Mouse (Mus musculus) right cerebral cortex, postnatal 4 days (tissue): ENCODE results near the gene Pcolce.
"Not testable (repeated sequence)": the region's sequence is repeated elsewhere in the genome, so short reads cannot be mapped to it uniquely, and the experiment has no call there.

ENCODE experiments used
- DNase-seq: peaks from one replicate; pipeline ENCODE4 v3.0.0-alpha.2; 2022

Gene Pcolce

GRCm38 (mm10) chr5:137628498-137629305 lies 15.1 kb upstream of the Pcolce start, which contains the start of the genes Fbxo24, Lrch4 and Gm20605:
Gene Fbxo24, minus strand, starts transcription at chr5:137629002.
Gene Lrch4, plus strand, starts transcription at chr5:137629121.
Gene Gm20605, plus strand, starts transcription at chr5:137629175.
- DNase-seq = peak; percentile 95

- no peak for DNase-seq
Measured at GRCm38 (mm10) chr5:137627991-137628390, 14.4 kb upstream of the Pcolce start.

- DNase-seq = no peak
Measured at GRCm38 (mm10) chr5:137623937-137624530, 10.4 kb upstream of the Pcolce start.

GRCm38 (mm10) chr5:137615347-137615746 lies 1.8 kb upstream of the Pcolce start:
- DNase-seq = no peak

GRCm38 (mm10) chr5:137614921-137615320 lies 1.3 kb upstream of the Pcolce start:
- not testable (repeated sequence) for DNase-seq

GRCm38 (mm10) chr5:137613076-137613475 lies 508 bp downstream of the Pcolce start:
- DNase-seq = no peak

- DNase-seq = no peak
Measured at GRCm38 (mm10) chr5:137611245-137611602, 2.4 kb downstream of the Pcolce start.

- no peak for DNase-seq
Measured at GRCm38 (mm10) chr5:137610548-137611244, 2.9 kb downstream of the Pcolce start.

- no peak for DNase-seq
Measured at GRCm38 (mm10) chr5:137610056-137610455, 3.5 kb downstream of the Pcolce start.

- no peak for DNase-seq
Measured at GRCm38 (mm10) chr5:137609292-137609691, 4.3 kb downstream of the Pcolce start.

GRCm38 (mm10) chr5:137608654-137609190 lies 4.9 kb downstream of the Pcolce start:
- DNase-seq = no peak

GRCm38 (mm10) chr5:137607860-137608653 lies 5.5 kb downstream of the Pcolce start:
- DNase-seq = no peak

- DNase-seq = no peak
Measured at GRCm38 (mm10) chr5:137601365-137601729, 12.2 kb downstream of the Pcolce start.

GRCm38 (mm10) chr5:137600619-137601364 lies 12.8 kb downstream of the Pcolce start, which contains the start of gene Mospd3:
Gene Mospd3, minus strand, starts transcription at chr5:137601058.
- DNase-seq = peak; percentile 92

- DNase-seq = no peak
Measured at GRCm38 (mm10) chr5:137600281-137600618, 13.3 kb downstream of the Pcolce start.

GRCm38 (mm10) chr5:137599600-137599999 lies 14.0 kb downstream of the Pcolce start:
- DNase-seq = no peak

GRCm38 (mm10) chr5:137598100-137598826 lies 15.3 kb downstream of the Pcolce start:
- no peak for DNase-seq

- DNase-seq = no peak
Measured at GRCm38 (mm10) chr5:137597625-137598024, 16.0 kb downstream of the Pcolce start.

- DNase-seq = no peak
Measured at GRCm38 (mm10) chr5:137596601-137597261, 16.9 kb downstream of the Pcolce start.

GRCm38 (mm10) chr5:137595921-137596320 lies 17.7 kb downstream of the Pcolce start:
- DNase-seq = no peak

- no peak for DNase-seq
Measured at GRCm38 (mm10) chr5:137590507-137590906, 23.1 kb downstream of the Pcolce start.
